Mouse (Mus musculus) hindbrain, embryonic 14.5 days (tissue): Measurements from ENCODE around the gene Gm8206. TPM values are rescaled to one million over a fixed set of nuclear protein-coding genes. Genes with fewer than 3 reads are reported as not detected.
A peak's percentile ranks its signal among the peaks of the same experiment; 100 is the strongest.
"Not testable (repeated sequence)": the region's sequence is repeated elsewhere in the genome, so short reads cannot be mapped to it uniquely, and the experiment has no call there.

Experiments used
- ATAC-seq: fragments of 200-750 bp; cut with Nextera tagmentation; 2 replicates; pipeline ENCODE4 v1.8.0; 2017; ENCODE audit warnings: moderate number of reproducible peaks, mild to moderate bottlenecking, moderate TSS enrichment, moderate library complexity; ENCODE audit not compliant: low FRiP score
- DNase-seq: peaks from one replicate; pipeline ENCODE4 v3.0.0-alpha.2; 2015; ENCODE audit warnings: low spot score
- H3K27ac ChIP-seq: fragments of 300-500 bp; sonication (generic); 2 replicates; pipeline ENCODE4 v1.5.1; 2014; ENCODE audit warnings: mild to moderate bottlenecking, moderate library complexity
- H3K27me3 ChIP-seq: fragments of 300-500 bp; sonication (generic); 2 replicates; pipeline ENCODE4 v1.6.1; 2014; ENCODE audit warnings: mild to moderate bottlenecking, low read length, mixed read lengths; ENCODE audit not compliant: control insufficient read depth, insufficient read depth
- H3K36me3 ChIP-seq: fragments of 300-500 bp; sonication (generic); replicated peaks from 2 replicates; pipeline ENCODE4 v1.6.1; 2014; ENCODE audit not compliant: control insufficient read depth, insufficient read depth
- H3K4me1 ChIP-seq: fragments of 300-500 bp; sonication (generic); replicated peaks from 2 replicates; pipeline ENCODE4 v1.6.1; 2014; ENCODE audit warnings: antibody characterized with exemption, low read length, mixed read lengths; ENCODE audit not compliant: control insufficient read depth, insufficient read depth
- H3K4me2 ChIP-seq: fragments of 300-500 bp; sonication (generic); replicated peaks from 2 replicates; pipeline ENCODE4 v1.6.1; 2014; ENCODE audit warnings: mild to moderate bottlenecking, moderate library complexity
- H3K4me3 ChIP-seq: fragments of 300-500 bp; sonication (generic); replicated peaks from 2 replicates; pipeline ENCODE4 v1.5.1; 2014; ENCODE audit warnings: mild to moderate bottlenecking, low read length
- H3K9ac ChIP-seq: fragments of 300-500 bp; sonication (generic); 2 replicates; pipeline ENCODE4 v1.6.1; 2014
- H3K9me3 ChIP-seq: fragments of 300-500 bp; sonication (generic); 2 replicates; pipeline ENCODE4 v1.6.1; 2016; ENCODE audit warnings: low read length; ENCODE audit not compliant: control insufficient read depth
- WGBS: fragments of 180-500 bp; shearing (Covaris S2); extraction: QIAGEN DNeasy Blood & Tissue Kit; methylation state at CpG from one replicate; pipeline ENCODE4 v1.1.7; 2014; 5-methylcytosine and 5-hydroxymethylcytosine counted together
- polyA plus RNA-seq: library from polyadenylated mRNA; unstranded; fragments of >200 nt; fragmentation: Nextera tagmentation; extraction: Ambion mirVana; gene quantifications from 2 replicates; pipeline ENCODE4 v1.2.1, GENCODE M21; 2014

Gene Gm8206
- 6.0 and 7.4 TPM in 2 replicates for polyA plus RNA-seq

DNA sequence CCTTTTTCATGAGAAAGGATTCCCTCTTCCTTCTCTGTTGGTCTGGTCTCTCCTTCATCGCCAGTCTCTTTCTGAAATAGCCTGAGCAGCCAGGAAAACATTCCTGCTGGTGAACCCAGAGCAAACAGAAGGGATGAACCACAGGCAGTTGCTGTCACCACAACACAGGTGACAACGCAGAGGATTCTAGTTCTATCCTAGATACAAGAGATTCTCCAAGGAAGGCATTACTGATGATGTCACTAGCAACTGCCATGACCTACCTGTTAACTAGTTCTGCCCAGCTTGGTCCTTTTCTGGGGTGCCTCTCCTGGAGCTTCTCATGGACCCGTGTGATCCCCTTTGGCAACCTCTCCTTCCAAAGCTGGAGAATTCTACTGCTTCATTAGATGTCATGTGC lies at the start of gene Gm8206:
Gene Gm8206, minus strand, starts transcription at position 101 of the 400 bp plus-strand sequence.
- H3K4me3 ChIP-seq, H3K27me3 ChIP-seq, ATAC-seq, H3K4me1 ChIP-seq, H3K9ac ChIP-seq, H3K9me3 ChIP-seq, H3K27ac ChIP-seq, DNase-seq, H3K36me3 ChIP-seq, H3K4me2 ChIP-seq: not testable (repeated sequence)
- 90% methylated on average over 2 of the region's 3 CpGs for WGBS

DNA sequence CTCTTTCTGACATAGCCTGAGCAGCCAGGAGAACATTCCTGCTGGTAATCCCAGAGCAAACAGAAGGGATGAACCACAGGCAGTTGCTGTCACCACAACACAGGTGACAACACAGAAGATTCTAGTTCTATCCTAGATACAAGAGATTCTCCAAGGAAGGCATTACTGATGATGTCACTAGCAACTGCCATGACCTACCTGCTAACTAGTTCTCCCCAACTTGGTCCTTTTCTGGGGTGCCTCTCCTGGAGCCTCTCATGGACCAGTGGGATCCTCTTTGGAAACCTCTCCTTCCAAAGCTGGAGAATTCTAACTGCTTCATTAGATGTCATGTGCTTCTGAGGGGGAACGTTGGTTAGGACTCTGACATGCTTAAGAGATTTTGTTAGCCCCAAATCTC lies 32.0 kb upstream of the Gm8206 start, which contains the start of gene Gm3476:
Gene Gm3476, minus strand, starts transcription at position 101 of the 400 bp plus-strand sequence.
- H3K4me3 ChIP-seq, DNase-seq, ATAC-seq, H3K36me3 ChIP-seq, H3K9me3 ChIP-seq, H3K27me3 ChIP-seq, H3K4me2 ChIP-seq, H3K27ac ChIP-seq, H3K9ac ChIP-seq, H3K4me1 ChIP-seq: not testable (repeated sequence)
- no CpG with 5 or more reads among the region's 1 CpGs for WGBS

DNA sequence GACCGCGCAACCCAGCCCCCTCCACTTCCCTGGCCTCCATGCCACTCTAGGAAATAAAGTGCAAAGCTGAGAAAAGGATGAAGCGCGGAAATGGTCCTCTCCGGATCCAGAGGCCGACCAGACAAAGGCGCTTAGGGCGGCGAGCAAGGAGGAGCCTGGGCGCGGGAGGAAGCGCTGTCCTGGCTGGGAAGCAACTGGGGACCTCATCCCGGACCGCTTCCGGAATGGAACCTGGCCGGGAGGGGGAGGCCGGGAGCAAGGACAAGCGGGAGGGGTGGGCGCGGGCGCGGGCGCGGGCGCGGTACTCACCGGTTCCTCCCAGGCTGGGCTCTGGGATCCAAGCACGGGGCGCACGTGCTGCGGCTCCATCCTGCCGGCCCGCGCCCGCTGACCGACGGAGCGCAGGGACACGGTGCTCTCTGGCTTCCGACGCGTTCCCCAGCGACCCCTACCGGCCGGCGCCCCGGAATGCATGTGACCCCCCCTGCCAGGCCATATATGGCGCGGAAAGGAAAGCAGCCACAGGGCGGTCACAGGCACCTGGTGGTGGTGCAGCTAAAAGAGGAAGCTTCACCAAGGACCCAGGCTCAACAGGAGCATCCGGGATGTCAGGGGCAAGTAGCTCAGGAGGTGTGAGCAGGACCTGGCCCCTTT lies 14.7 kb upstream of the Gm8206 start, which contains the start of gene Gm3468:
Gene Gm3468, minus strand, starts transcription at position 394 of the 654 bp plus-strand sequence.
- not testable (repeated sequence) for H3K27me3 ChIP-seq, H3K4me1 ChIP-seq, H3K36me3 ChIP-seq, H3K9me3 ChIP-seq
- Histone ChIP-seq H3K4me2 (peak within 1 kb of the TSS; percentile 53), H3K27ac (peak within 1 kb of the TSS; percentile 20; the same call in 1 of the 2 replicates), H3K4me3 (peak within 1 kb of the TSS; percentile 37), H3K9ac (peak within 1 kb of the TSS; percentile 46)
- 2% methylated on average over 37 of the region's 51 CpGs for WGBS
- ATAC-seq (peak; percentile 94), DNase-seq (peak; percentile 73)

DNA sequence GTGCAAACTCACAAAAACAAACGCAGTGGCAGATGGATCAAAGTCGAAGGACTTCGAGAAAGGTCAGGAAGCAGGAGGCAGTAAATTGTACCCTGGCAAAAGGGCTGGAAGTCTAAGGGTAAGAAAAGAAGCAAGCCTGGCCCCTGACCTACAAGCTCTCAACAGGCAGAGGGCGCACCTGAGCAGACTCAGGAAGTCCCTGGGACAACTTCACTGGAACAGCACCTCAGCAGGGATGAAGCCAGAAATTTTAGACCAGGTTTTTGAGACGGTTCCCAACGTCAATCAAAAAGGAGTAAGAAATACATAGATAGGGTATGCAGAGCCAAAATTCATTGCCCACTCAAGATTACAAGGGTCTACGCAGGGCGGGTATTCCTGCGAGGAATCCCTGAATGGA lies 13.8 kb upstream of the Gm8206 start:
- Histone ChIP-seq H3K4me3 (peak overlapping the region; percentile 37), H3K4me2 (peak overlapping the region; percentile 53)
- H3K36me3 ChIP-seq, ATAC-seq, H3K27me3 ChIP-seq, H3K9me3 ChIP-seq, H3K9ac ChIP-seq, H3K27ac ChIP-seq, H3K4me1 ChIP-seq: not testable (repeated sequence)
- DNase-seq: peak; percentile 20
- WGBS: 14% methylated on average over 8 of the region's 9 CpGs

DNA sequence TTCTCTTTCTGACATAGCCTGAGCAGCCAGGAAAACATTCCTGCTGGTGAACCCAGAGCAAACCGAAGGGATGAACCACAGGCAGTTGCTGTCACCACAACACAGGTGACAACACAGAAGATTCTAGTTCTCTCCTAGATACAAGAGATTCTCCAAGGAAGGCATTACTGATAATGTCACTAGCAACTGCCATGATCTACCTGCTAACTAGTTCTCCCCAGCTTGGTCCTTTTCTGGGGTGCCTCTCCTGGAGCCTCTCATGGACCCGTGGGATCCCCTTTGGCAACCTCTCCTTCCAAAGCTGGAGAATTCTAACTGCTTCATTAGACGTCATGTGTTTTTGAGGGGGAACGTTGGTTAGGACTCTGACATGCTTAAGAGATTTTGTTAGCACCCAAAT lies 35.6 kb downstream of the Gm8206 start, which contains the start of gene Gm6337:
Gene Gm6337, minus strand, starts transcription at position 101 of the 400 bp plus-strand sequence.
- not testable (repeated sequence) for H3K4me3 ChIP-seq, H3K27ac ChIP-seq, H3K36me3 ChIP-seq, H3K9me3 ChIP-seq, DNase-seq, H3K27me3 ChIP-seq, H3K4me1 ChIP-seq, ATAC-seq, H3K9ac ChIP-seq, H3K4me2 ChIP-seq
- 77% methylated on average over 2 of the region's 4 CpGs for WGBS

DNA sequence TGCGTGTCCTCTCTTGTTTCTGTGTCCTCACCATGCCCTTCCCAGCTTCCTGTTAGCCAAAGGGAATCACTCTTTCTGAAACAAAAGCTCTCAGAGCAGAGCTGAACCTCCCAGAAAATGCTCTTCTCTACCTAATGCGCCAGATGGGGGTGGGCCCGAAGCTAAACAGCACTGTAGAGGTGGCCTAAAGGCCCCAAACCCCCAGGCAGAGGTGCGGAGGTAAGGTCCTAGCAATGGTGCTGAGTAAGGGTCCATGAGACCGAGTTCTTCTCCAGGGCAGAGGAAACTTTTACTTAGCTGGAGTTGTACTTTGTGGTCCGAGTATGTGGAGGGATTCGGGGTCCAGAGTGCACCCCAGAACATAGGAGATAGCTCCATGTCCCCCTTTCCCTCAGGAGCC lies 106.6 kb downstream of the Gm8206 start:
- not testable (repeated sequence) for H3K4me1 ChIP-seq, H3K27ac ChIP-seq, H3K4me2 ChIP-seq, H3K36me3 ChIP-seq, H3K9ac ChIP-seq, H3K9me3 ChIP-seq, H3K27me3 ChIP-seq, ATAC-seq, DNase-seq, H3K4me3 ChIP-seq
- WGBS: 81% methylated on average over 5 of the region's 7 CpGs

DNA sequence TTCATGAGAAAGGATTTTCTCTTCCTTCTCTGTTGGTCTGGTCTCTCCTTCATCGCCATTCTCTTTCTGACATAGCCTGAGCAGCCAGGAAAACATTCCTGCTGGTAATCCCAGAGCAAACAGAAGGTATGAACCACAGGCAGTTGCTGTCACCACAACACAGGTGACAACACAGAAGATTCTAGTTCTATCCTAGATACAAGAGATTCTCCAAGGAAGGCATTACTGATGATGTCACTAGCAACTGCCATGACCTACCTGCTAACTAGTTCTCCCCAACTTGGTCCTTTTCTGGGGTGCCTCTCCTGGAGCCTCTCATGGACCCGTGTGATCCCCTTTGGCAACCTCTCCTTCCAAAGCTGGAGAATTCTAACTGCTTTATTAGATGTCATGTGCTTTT lies 114.7 kb downstream of the Gm8206 start, which contains the start of gene Gm3453:
Gene Gm3453, minus strand, starts transcription at position 101 of the 400 bp plus-strand sequence.
- WGBS: 75% methylated on average over 2 of the region's 2 CpGs
- not testable (repeated sequence) for H3K9ac ChIP-seq, H3K27ac ChIP-seq, H3K4me1 ChIP-seq, ATAC-seq, H3K27me3 ChIP-seq, DNase-seq, H3K4me3 ChIP-seq, H3K36me3 ChIP-seq, H3K4me2 ChIP-seq, H3K9me3 ChIP-seq

Other genes with a start within 250 kb of the Gm8206 start
- 1.3 and 1.5 TPM in 2 replicates for gene Gm8237, start 213.6 kb downstream of the Gm8206 start, polyA plus RNA-seq
- 3.7 and 4.1 TPM in 2 replicates for gene Gm3248, start 132.2 kb downstream of the Gm8206 start, polyA plus RNA-seq
- gene Gm3453, start 114.8 kb downstream of the Gm8206 start, polyA plus RNA-seq: not detected in 2 replicates
- not detected in 2 replicates for gene Gm6337, start 35.7 kb downstream of the Gm8206 start, polyA plus RNA-seq
- 6.2 and 6.4 TPM in 2 replicates for gene Gm3468, start 14.7 kb upstream of the Gm8206 start, polyA plus RNA-seq
- not detected in 2 replicates for gene Gm3476, start 31.9 kb upstream of the Gm8206 start, polyA plus RNA-seq
- not detected in 2 replicates for gene Gm21560, start 125.3 kb upstream of the Gm8206 start, polyA plus RNA-seq
- gene Gm3411, start 193.3 kb upstream of the Gm8206 start, polyA plus RNA-seq: 9.3 and 11.5 TPM in 2 replicates
- gene Gm21103, start 210.9 kb upstream of the Gm8206 start, polyA plus RNA-seq: 0.23 TPM in 1 of 2 replicates, not detected in the other
- not detected in 2 replicates for gene Gm3618, start 249.7 kb upstream of the Gm8206 start, polyA plus RNA-seq